Mouse (Mus musculus): ENCODE results near the gene Atp5j2. TPM values are rescaled to one million over a fixed set of nuclear protein-coding genes. Genes with fewer than 3 reads are reported as not detected.
A peak's percentile ranks its signal among the peaks of the same experiment; 100 is the strongest.

The Atp5j2 gene
- polyA plus RNA-seq, 1 experiment from 2014 or later = 568 TPM

GRCm38 (mm10) chr5:145149294-145149693, 42.6 kb downstream of the Atp5j2 start:
- Histone ChIP-seq H3K9ac (ENCODE audit: low read depth, low read length) (no peak overlapping the region), H3K4me3 (ENCODE audit: low read length) (no peak overlapping the region), H3K36me3 (ENCODE audit: control insufficient read depth, insufficient read depth, low read length) (peaks cover 90% of the 10 kb centered on the region), H3K4me1 (ENCODE audit: control insufficient read depth, insufficient read depth, low read length) (no peaks in the 10 kb centered on the region), H3K27me3 (ENCODE audit: control insufficient read depth, insufficient read depth, low read length) (no peaks in the 10 kb centered on the region), H3K9me3 (ENCODE audit: control insufficient read depth, low read length) (no peaks in the 10 kb centered on the region), H3K4me2 (replicated peaks; ENCODE audit: low read depth, low read length) (no peak overlapping the region), H3K27ac (ENCODE audit: low read depth, low read length) (no peak overlapping the region)
- no peak for ATAC-seq (ENCODE audit: low FRiP score, low TSS enrichment)
- WGBS = 90% methylated on average over 6 of the region's 6 CpGs

DNA sequence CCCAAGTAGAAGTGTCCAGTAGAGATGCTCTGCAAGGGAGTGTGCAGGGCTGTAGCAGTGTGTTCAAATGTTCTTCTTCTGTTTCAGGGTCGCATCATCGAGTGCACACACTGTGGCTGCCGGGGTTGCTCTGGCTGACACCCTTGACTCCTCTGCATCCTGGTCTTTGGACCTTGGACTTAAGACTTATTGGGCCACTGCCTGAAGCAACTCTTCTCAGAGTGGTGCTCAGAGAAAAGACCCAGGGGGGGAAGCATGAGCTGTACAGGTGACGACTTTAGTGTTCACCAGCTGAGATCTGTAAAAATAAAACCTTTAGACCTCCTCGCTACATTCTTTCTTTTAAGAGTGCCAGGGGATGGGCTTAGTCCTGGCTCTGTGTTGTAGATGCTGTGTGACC, 44.1 kb downstream of the Atp5j2 start:
- no peaks in the 10 kb centered on the region for H3K9me3 ChIP-seq (ENCODE audit: control insufficient read depth, low read length)
- peaks cover 98% of the 10 kb centered on the region for H3K36me3 ChIP-seq (ENCODE audit: control insufficient read depth, insufficient read depth, low read length)
- 94% methylated on average over 5 of the region's 5 CpGs for WGBS
- H3K4me1 ChIP-seq (ENCODE audit: control insufficient read depth, insufficient read depth, low read length) = no peaks in the 10 kb centered on the region
- no peak for ATAC-seq (ENCODE audit: low FRiP score, low TSS enrichment)
- H3K4me3 ChIP-seq (ENCODE audit: low read length) = no peak overlapping the region
- H3K9ac ChIP-seq (ENCODE audit: low read depth, low read length) = no peak overlapping the region
- H3K27me3 ChIP-seq (ENCODE audit: control insufficient read depth, insufficient read depth, low read length) = no peaks in the 10 kb centered on the region
- H3K4me2 ChIP-seq (replicated peaks; ENCODE audit: low read depth, low read length) = no peak overlapping the region
- H3K27ac ChIP-seq (ENCODE audit: low read depth, low read length) = no peak overlapping the region

DNA sequence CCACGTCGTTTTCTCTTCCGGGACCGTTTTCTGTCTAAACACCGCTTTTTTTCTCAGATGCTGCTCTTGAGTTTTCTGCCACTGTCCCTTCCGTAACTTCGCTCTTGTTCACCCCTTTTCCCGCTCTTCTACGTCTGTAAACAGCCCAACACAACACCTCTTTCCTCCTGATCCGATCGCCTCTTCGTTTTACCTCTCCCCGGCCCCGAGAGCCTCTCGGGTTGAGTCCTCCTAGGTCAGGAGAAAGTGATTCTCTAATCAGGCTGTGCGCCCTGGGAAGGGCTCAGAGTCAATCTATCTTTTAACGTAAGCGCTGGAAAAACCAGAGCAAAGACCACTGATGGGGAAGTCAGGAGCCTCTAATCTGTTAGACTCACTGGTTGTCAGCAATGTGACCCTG, 51.3 kb downstream of the Atp5j2 start:
- H3K4me1 ChIP-seq (ENCODE audit: control insufficient read depth, insufficient read depth, low read length) = peaks cover 20% of the 10 kb centered on the region
- no peaks in the 10 kb centered on the region for H3K9me3 ChIP-seq (ENCODE audit: control insufficient read depth, low read length)
- H3K4me3 ChIP-seq (ENCODE audit: low read length) = peak overlapping the region; percentile 85
- peak overlapping the region; percentile 91 for H3K9ac ChIP-seq (ENCODE audit: low read depth, low read length)
- H3K36me3 ChIP-seq (ENCODE audit: control insufficient read depth, insufficient read depth, low read length) = peaks cover 60% of the 10 kb centered on the region
- ATAC-seq (ENCODE audit: low FRiP score, low TSS enrichment) = no peak
- WGBS = 1% methylated on average over 18 of the region's 18 CpGs
- H3K4me2 ChIP-seq (replicated peaks; ENCODE audit: low read depth, low read length) = peak overlapping the region; percentile 62
- H3K27ac ChIP-seq (ENCODE audit: low read depth, low read length) = peak overlapping the region; percentile 84
- no peaks in the 10 kb centered on the region for H3K27me3 ChIP-seq (ENCODE audit: control insufficient read depth, insufficient read depth, low read length)

DNA sequence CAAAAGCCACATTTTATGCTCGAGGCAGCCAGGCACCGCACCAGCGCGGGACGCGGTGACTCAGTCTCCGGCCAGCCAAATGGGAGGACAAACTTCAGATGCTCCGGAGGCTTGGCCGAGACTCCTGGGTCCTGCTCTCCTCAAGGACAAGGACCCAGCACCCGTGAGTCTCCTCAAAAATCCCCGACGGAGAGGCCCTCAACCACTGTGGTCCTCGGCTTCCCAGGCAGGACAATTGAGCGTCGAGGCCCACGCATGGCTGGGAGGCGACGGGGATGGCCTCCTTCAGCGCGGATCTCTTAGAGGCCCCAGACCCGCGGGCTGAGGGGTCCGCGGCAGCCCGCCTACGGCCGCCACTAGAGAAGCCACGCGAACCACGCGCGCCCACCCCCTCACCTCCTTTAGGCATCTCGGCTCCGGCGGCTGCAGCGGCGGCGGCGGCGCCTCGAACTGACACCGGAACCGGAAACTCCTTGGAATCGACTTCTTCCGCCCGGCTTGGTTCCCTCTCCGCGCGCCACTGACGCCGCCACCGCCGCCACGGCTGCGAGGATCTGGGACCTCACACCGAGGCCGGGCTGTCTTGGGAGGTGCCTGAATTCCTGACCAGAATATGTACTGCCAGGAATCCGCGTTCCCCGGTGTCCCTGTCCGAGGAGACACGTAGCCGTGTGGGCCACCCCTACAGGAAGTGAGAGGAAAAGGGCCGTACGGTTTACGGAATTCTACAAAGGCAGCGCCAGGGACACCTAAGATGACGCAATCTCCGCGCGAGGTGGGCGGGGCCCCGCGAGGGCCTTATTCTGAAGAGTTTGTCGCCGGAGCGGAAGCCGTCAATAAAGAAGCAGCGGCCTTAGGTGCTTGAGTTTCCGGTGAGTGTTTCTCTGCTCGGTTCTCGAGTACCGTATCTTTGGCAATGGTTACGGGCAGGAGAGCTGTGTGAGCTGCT, 52.0 kb downstream of the Atp5j2 start, which contains the start of the genes Pdap1 and Bud31:
Gene Pdap1, minus strand, starts transcription at position 668 of the 949 bp plus-strand sequence.
Gene Bud31, plus strand, starts transcription at position 792 of the 949 bp plus-strand sequence.
- under 1% methylated on average over 83 of the region's 84 CpGs for WGBS
- Histone ChIP-seq H3K9me3 (ENCODE audit: control insufficient read depth, low read length) (no peaks in the 10 kb centered on the region), H3K4me3 (ENCODE audit: low read length) (peak within 1 kb of the TSS; percentile 85), H3K4me2 (replicated peaks; ENCODE audit: low read depth, low read length) (peak within 1 kb of the TSS; percentile 71), H3K27me3 (ENCODE audit: control insufficient read depth, insufficient read depth, low read length) (no peaks in the 10 kb centered on the region), H3K27ac (ENCODE audit: low read depth, low read length) (peak within 1 kb of the TSS; percentile 84), H3K9ac (ENCODE audit: low read depth, low read length) (peak within 1 kb of the TSS; percentile 91), H3K36me3 (ENCODE audit: control insufficient read depth, insufficient read depth, low read length) (peaks cover 60% of the 10 kb centered on the region), H3K4me1 (ENCODE audit: control insufficient read depth, insufficient read depth, low read length) (peaks cover 20% of the 10 kb centered on the region)
- ATAC-seq (ENCODE audit: low FRiP score, low TSS enrichment) = peak; percentile 93

DNA sequence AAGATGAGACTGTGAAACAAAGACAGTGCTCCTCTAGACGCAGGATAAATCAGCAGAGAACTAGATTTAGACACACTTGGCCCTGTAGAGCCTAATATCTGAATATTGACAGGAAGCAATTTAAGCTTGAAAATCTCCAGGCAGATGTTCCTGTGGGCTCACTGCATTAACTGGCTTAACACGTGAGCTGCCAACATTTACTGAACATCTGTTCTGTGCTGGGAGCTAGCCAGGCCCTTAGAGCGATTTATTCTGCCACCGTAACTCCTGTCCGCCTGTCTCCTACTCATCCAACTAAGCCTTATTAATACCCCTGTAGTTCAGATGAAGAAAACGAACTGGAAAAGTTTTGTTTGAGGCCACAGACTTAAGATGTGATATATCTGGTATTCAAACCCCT, 53.0 kb downstream of the Atp5j2 start:
- H3K27ac ChIP-seq (ENCODE audit: low read depth, low read length) = no peak overlapping the region
- peak overlapping the region; percentile 71 for H3K4me2 ChIP-seq (replicated peaks; ENCODE audit: low read depth, low read length)
- no peaks in the 10 kb centered on the region for H3K9me3 ChIP-seq (ENCODE audit: control insufficient read depth, low read length)
- ATAC-seq (ENCODE audit: low FRiP score, low TSS enrichment) = no peak
- H3K9ac ChIP-seq (ENCODE audit: low read depth, low read length) = peak overlapping the region; percentile 91
- 11% methylated on average over 6 of the region's 6 CpGs for WGBS
- peaks cover 60% of the 10 kb centered on the region for H3K36me3 ChIP-seq (ENCODE audit: control insufficient read depth, insufficient read depth, low read length)
- H3K27me3 ChIP-seq (ENCODE audit: control insufficient read depth, insufficient read depth, low read length) = no peaks in the 10 kb centered on the region
- peak overlapping the region; percentile 85 for H3K4me3 ChIP-seq (ENCODE audit: low read length)
- H3K4me1 ChIP-seq (ENCODE audit: control insufficient read depth, insufficient read depth, low read length) = peaks cover 20% of the 10 kb centered on the region

Other genes starting within 250 kb of the Atp5j2 start
- gene Smurf1, start 226.2 kb downstream of the Atp5j2 start, polyA plus RNA-seq (2014; fragmentation: Nextera tagmentation; extraction: Ambion mirVana) = 13.5 and 20.2 TPM in 2 replicates
- not detected in 2 replicates for gene Gm4871, start 159.3 kb downstream of the Atp5j2 start, polyA plus RNA-seq (2014; fragmentation: Nextera tagmentation; extraction: Ambion mirVana)
- not detected in 2 replicates for gene 1700018F24Rik, start 149.1 kb downstream of the Atp5j2 start, polyA plus RNA-seq (2014; fragmentation: Nextera tagmentation; extraction: Ambion mirVana)
- gene Arpc1a, start 108.2 kb downstream of the Atp5j2 start, polyA plus RNA-seq (2014; fragmentation: Nextera tagmentation; extraction: Ambion mirVana) = 138 and 149 TPM in 2 replicates
- gene Kpna7, start 108.0 kb downstream of the Atp5j2 start, polyA plus RNA-seq (2014; fragmentation: Nextera tagmentation; extraction: Ambion mirVana) = not detected in 2 replicates
- 115 and 163 TPM in 2 replicates for gene Arpc1b, start 77.8 kb downstream of the Atp5j2 start, polyA plus RNA-seq (2014; fragmentation: Nextera tagmentation; extraction: Ambion mirVana)
- gene Pdap1, start 51.8 kb downstream of the Atp5j2 start, polyA plus RNA-seq (2014; fragmentation: Nextera tagmentation; extraction: Ambion mirVana) = 113 and 152 TPM in 2 replicates
- gene Bud31, start 51.7 kb downstream of the Atp5j2 start, polyA plus RNA-seq (2014; fragmentation: Nextera tagmentation; extraction: Ambion mirVana) = 205 and 251 TPM in 2 replicates
- 7.1 and 14.4 TPM in 2 replicates for gene Ptcd1, start 25.0 kb downstream of the Atp5j2 start, polyA plus RNA-seq (2014; fragmentation: Nextera tagmentation; extraction: Ambion mirVana)
- 30.6 and 37.1 TPM in 2 replicates for gene Cpsf4, start 24.8 kb downstream of the Atp5j2 start, polyA plus RNA-seq (2014; fragmentation: Nextera tagmentation; extraction: Ambion mirVana)
- gene Zkscan14, start 9.8 kb upstream of the Atp5j2 start, polyA plus RNA-seq (2014; fragmentation: Nextera tagmentation; extraction: Ambion mirVana) = 7.8 and 10.2 TPM in 2 replicates
- gene Zkscan5, start 12.5 kb upstream of the Atp5j2 start, polyA plus RNA-seq (2014; fragmentation: Nextera tagmentation; extraction: Ambion mirVana) = 9.6 and 13.6 TPM in 2 replicates
- 29.0 and 41.7 TPM in 2 replicates for gene Zfp655, start 39.7 kb upstream of the Atp5j2 start, polyA plus RNA-seq (2014; fragmentation: Nextera tagmentation; extraction: Ambion mirVana)
- gene Zscan25, start 88.4 kb upstream of the Atp5j2 start, polyA plus RNA-seq (2014; fragmentation: Nextera tagmentation; extraction: Ambion mirVana) = 0.70 and 1.2 TPM in 2 replicates
- gene Cyp3a57, start 153.2 kb upstream of the Atp5j2 start, polyA plus RNA-seq (2014; fragmentation: Nextera tagmentation; extraction: Ambion mirVana) = not detected in 2 replicates

All from kidney, embryonic 14.5 days (tissue).